Mouse (Mus musculus) left cerebral cortex, postnatal 25 days (tissue): ENCODE data around the gene Gm12216. TPM values are rescaled to one million over a fixed set of nuclear protein-coding genes. Genes with fewer than 3 reads are reported as not detected.
"Not testable (repeated sequence)": the region's sequence is repeated elsewhere in the genome, so short reads cannot be mapped to it uniquely, and the experiment has no call there.

Experiments used
- DNase-seq, 2 experiments: peaks; one replicate each; pipeline ENCODE4 v3.0.0; 2022; ENCODE audit warnings: low spot score in 2 of 2, mixed read lengths in 1 of 2
- intact Hi-C: fragments of 180-260 bp; cut with DNase I; formaldehyde crosslinking; loops from one replicate; pipeline ENCODE4 v1.15.1; 2025
- total RNA-seq, 2 experiments: library from RNA; stranded (reverse); gene quantifications; 2 replicates each; pipeline ENCODE4 v1.2.3; 2021

The Gm12216 gene
- total RNA-seq, 2 experiments from 2014 or later = 2.2 to 3.5 TPM

GRCm38 (mm10) chr11:53876488-53876887, 17.4 kb upstream of the Gm12216 start:
- intact Hi-C loops = loop anchor here (1.0 kb wide), 1 partner anchor 83 kb away; no protein-coding TSS in a partner anchor
- DNase-seq = no peak

GRCm38 (mm10) chr11:53874706-53875105, 15.7 kb upstream of the Gm12216 start:
- DNase-seq = no peak
- intact Hi-C loops = no loop called here

- DNase-seq, intact Hi-C loops: not testable (repeated sequence)
Observed at GRCm38 (mm10) chr11:53873909-53874704, 15.1 kb upstream of the Gm12216 start.

- no peak for DNase-seq
- intact Hi-C loops = no loop called here
Observed at GRCm38 (mm10) chr11:53871786-53872507, 12.9 kb upstream of the Gm12216 start.

- intact Hi-C loops = no loop called here
- DNase-seq = no peak
Observed at GRCm38 (mm10) chr11:53869172-53869571, 10.1 kb upstream of the Gm12216 start.

GRCm38 (mm10) chr11:53868323-53868722, 9.3 kb upstream of the Gm12216 start:
- intact Hi-C loops, DNase-seq: not testable (repeated sequence)

GRCm38 (mm10) chr11:53864724-53865310, 5.8 kb upstream of the Gm12216 start:
- DNase-seq, intact Hi-C loops: not testable (repeated sequence)

- intact Hi-C loops = loop anchor here (2.0 kb wide), 1 partner anchor 76 kb away; no protein-coding TSS in a partner anchor
- peak in 1 of 2 experiments; percentile 49 for DNase-seq
Observed at GRCm38 (mm10) chr11:53860944-53861343, 1.9 kb upstream of the Gm12216 start.

- no peak for DNase-seq
- intact Hi-C loops = loop anchor here (10.0 kb wide), 1 partner anchor 393 kb away; no protein-coding TSS in a partner anchor
Observed at GRCm38 (mm10) chr11:53858058-53858760, 847 bp downstream of the Gm12216 start.

GRCm38 (mm10) chr11:53853665-53854064, 5.4 kb downstream of the Gm12216 start:
- no peak for DNase-seq
- intact Hi-C loops = loop anchor here (10.0 kb wide), 1 partner anchor 389 kb away; no protein-coding TSS in a partner anchor

GRCm38 (mm10) chr11:53851795-53852194, 7.3 kb downstream of the Gm12216 start:
- intact Hi-C loops = loop anchor here (2.0 to 10.0 kb wide), 2 partner anchors 115 to 387 kb away; no protein-coding TSS in a partner anchor
- no peak for DNase-seq

- peak; percentile 61 to 81 for DNase-seq
- intact Hi-C loops = loop anchor here (2.0 to 10.0 kb wide), 2 partner anchors 113 to 385 kb away; no protein-coding TSS in a partner anchor
Observed at GRCm38 (mm10) chr11:53849588-53850320, 9.3 kb downstream of the Gm12216 start.

GRCm38 (mm10) chr11:53845680-53846079, 13.4 kb downstream of the Gm12216 start:
- no peak for DNase-seq
- intact Hi-C loops = no loop called here

GRCm38 (mm10) chr11:53843106-53843505, 15.9 kb downstream of the Gm12216 start:
- DNase-seq = peak; percentile 47 to 75
- intact Hi-C loops = loop anchor here (5.0 kb wide), 1 partner anchor 81 kb away; no protein-coding TSS in a partner anchor

GRCm38 (mm10) chr11:53842161-53842581, 16.9 kb downstream of the Gm12216 start:
- intact Hi-C loops = loop anchor here (5.0 kb wide), 1 partner anchor 80 kb away; no protein-coding TSS in a partner anchor
- DNase-seq = peak; percentile 60 to 90

- intact Hi-C loops = loop anchor here (5.0 kb wide), 1 partner anchor 79 kb away; no protein-coding TSS in a partner anchor
- DNase-seq = peak in 1 of 2 experiments; percentile 58
Observed at GRCm38 (mm10) chr11:53841514-53841913, 17.5 kb downstream of the Gm12216 start.

GRCm38 (mm10) chr11:53839663-53840642, 19.1 kb downstream of the Gm12216 start:
- intact Hi-C loops = loop anchor here (5.0 kb wide), 1 partner anchor 78 kb away; no protein-coding TSS in a partner anchor
- no peak for DNase-seq
